Mouse (Mus musculus) liver, embryonic 11.5 days (tissue): ENCODE data around the gene Svs5. TPM values are rescaled to one million over a fixed set of nuclear protein-coding genes. Genes with fewer than 3 reads are reported as not detected.

Source experiments
- ATAC-seq: fragments of 200-750 bp; cut with Nextera tagmentation; replicated peaks from 2 replicates; pipeline ENCODE4 v1.8.0; 2017; ENCODE audit warnings: moderate number of reproducible peaks, mild to moderate bottlenecking, moderate TSS enrichment, moderate library complexity; ENCODE audit not compliant: low FRiP score
- DNase-seq: peaks from one replicate; pipeline ENCODE4 v3.0.0-alpha.2; 2017; ENCODE audit warnings: low spot score
- H3K27ac ChIP-seq: fragments of 300-500 bp; sonication (generic); 2 replicates; pipeline ENCODE4 v1.5.1; 2014; ENCODE audit warnings: mild to moderate bottlenecking, low read depth, low read length, control low read depth
- H3K27me3 ChIP-seq: fragments of 300-500 bp; sonication (generic); replicated peaks from 2 replicates; pipeline ENCODE4 v1.6.1; 2014; ENCODE audit warnings: low read length, mixed read lengths; ENCODE audit not compliant: control insufficient read depth, insufficient read depth
- H3K36me3 ChIP-seq: fragments of 300-500 bp; sonication (generic); 2 replicates; pipeline ENCODE4 v1.6.1; 2014; ENCODE audit warnings: mild to moderate bottlenecking, low read length, moderate library complexity, mixed read lengths; ENCODE audit not compliant: control insufficient read depth, insufficient read depth
- H3K4me1 ChIP-seq: fragments of 300-500 bp; sonication (generic); replicated peaks from 2 replicates; pipeline ENCODE4 v1.6.1; 2014; ENCODE audit warnings: low read length, mixed read lengths; ENCODE audit not compliant: control insufficient read depth, insufficient read depth
- H3K4me2 ChIP-seq: fragments of 300-500 bp; sonication (generic); 2 replicates; pipeline ENCODE4 v1.6.1; 2014; ENCODE audit warnings: mild to moderate bottlenecking, control low read depth, moderate library complexity
- H3K4me3 ChIP-seq: fragments of 300-500 bp; sonication (generic); 2 replicates; pipeline ENCODE4 v1.5.1; 2014; ENCODE audit warnings: low read depth, low read length, control low read depth
- H3K9ac ChIP-seq: fragments of 300-500 bp; sonication (generic); 2 replicates; pipeline ENCODE4 v1.6.1; 2014; ENCODE audit warnings: low read depth, low read length, control low read depth
- H3K9me3 ChIP-seq: fragments of 300-500 bp; sonication (generic); 2 replicates; pipeline ENCODE4 v1.6.1; 2016; ENCODE audit warnings: low read length, inconsistent platforms, mixed read lengths; ENCODE audit not compliant: control insufficient read depth
- WGBS: fragments of 180-500 bp; shearing (Covaris S2); extraction: QIAGEN DNeasy Blood & Tissue Kit; methylation state at CpG from one replicate; pipeline ENCODE4 v1.1.7; 2014; 5-methylcytosine and 5-hydroxymethylcytosine counted together
- polyA plus RNA-seq: library from polyadenylated mRNA; unstranded; fragments of >200 nt; fragmentation: Nextera tagmentation; extraction: Ambion mirVana; gene quantifications from 2 replicates; pipeline ENCODE4 v1.2.1, GENCODE M21; 2014

Gene Svs5
- polyA plus RNA-seq, 1 experiment from 2014 or later = not detected

DNA sequence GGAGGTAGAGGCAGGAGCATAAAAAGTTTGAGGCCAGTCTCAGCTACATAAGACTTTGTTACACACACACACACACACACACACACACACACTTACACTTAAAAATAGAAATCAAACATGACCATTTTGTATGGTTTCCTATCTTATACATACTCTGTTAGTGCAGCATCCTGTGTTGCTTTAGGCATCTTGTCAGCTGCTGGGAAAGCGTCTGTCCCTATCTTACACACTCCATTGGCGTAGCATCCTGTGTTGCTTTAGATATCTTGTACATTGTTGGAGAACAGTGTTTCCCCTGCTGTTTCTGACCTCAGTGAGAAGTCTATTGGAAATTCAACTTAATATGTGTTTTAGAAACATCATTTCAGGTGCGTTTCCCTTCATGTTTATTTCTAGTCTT is 20.2 kb downstream of the Svs5 start:
- Histone ChIP-seq H3K9ac (no peak overlapping the region), H3K9me3 (no peaks in the 10 kb centered on the region), H3K4me2 (no peak overlapping the region), H3K27me3 (no peaks in the 10 kb centered on the region), H3K4me3 (no peak overlapping the region), H3K27ac (no peak overlapping the region), H3K36me3 (no peaks in the 10 kb centered on the region), H3K4me1 (no peaks in the 10 kb centered on the region)
- DNase-seq (no peak), ATAC-seq (no peak)
- WGBS = 64% methylated on average over 3 of the region's 3 CpGs

- no peak for DNase-seq
- no peak overlapping the region for H3K4me3 ChIP-seq
These were observed 20.8 kb downstream of the Svs5 start for GRCm38 (mm10) chr2:164353356-164353755.

GRCm38 (mm10) chr2:164356177-164356967 is 23.8 kb downstream of the Svs5 start:
- Histone ChIP-seq H3K9me3 (no peaks in the 10 kb centered on the region), H3K27ac (no peak overlapping the region), H3K4me3 (no peak overlapping the region), H3K36me3 (no peaks in the 10 kb centered on the region), H3K27me3 (no peaks in the 10 kb centered on the region; the same call in none of the 2 replicates), H3K9ac (no peak overlapping the region), H3K4me2 (no peak overlapping the region), H3K4me1 (no peaks in the 10 kb centered on the region)
- ATAC-seq = no peak
- WGBS = 73% methylated on average over 11 of the region's 11 CpGs
- no peak for DNase-seq

More at GRCm38 (mm10) chr2:164353356-164353755, 20.8 kb downstream of the Svs5 start:
- H3K36me3 ChIP-seq = no peaks in the 10 kb centered on the region
- no peak overlapping the region for H3K4me2 ChIP-seq
- no peak for ATAC-seq
- no peaks in the 10 kb centered on the region for H3K9me3 ChIP-seq
- no peaks in the 10 kb centered on the region for H3K27me3 ChIP-seq
- no peak overlapping the region for H3K27ac ChIP-seq
- H3K9ac ChIP-seq = no peak overlapping the region
- 86% methylated on average over 11 of the region's 11 CpGs for WGBS
- H3K4me1 ChIP-seq = no peaks in the 10 kb centered on the region

GRCm38 (mm10) chr2:164358373-164358772 is 25.8 kb downstream of the Svs5 start:
- no peaks in the 10 kb centered on the region for H3K4me1 ChIP-seq
- no peak overlapping the region for H3K4me3 ChIP-seq
- H3K27me3 ChIP-seq = no peaks in the 10 kb centered on the region; the same call in none of the 2 replicates
- no peak overlapping the region for H3K4me2 ChIP-seq
- no peaks in the 10 kb centered on the region for H3K36me3 ChIP-seq
- WGBS = 80% methylated on average over 3 of the region's 3 CpGs
- ATAC-seq = no peak
- DNase-seq = peak; percentile 6
- no peaks in the 10 kb centered on the region for H3K9me3 ChIP-seq
- no peak overlapping the region for H3K27ac ChIP-seq
- no peak overlapping the region for H3K9ac ChIP-seq

DNA sequence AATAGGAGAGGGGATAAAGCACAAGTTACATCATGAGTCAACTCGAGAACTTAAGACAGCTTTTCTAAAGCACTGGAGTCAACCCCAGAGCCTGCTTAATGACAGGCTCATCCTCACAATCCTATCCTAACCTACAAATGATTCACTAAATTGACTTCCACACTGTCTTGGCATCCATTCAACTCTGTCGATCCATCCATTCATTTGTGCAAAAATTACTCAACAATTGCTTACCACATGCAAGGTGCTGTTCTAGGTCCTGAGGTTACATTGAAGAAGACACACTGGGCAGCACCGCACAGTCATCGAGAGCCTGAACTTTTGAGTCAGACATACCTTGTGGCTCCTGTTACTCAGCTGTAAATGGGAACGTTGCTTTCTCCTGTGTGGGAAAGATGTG is 26.5 kb downstream of the Svs5 start:
- no peak for DNase-seq
- Histone ChIP-seq H3K27ac (no peak overlapping the region), H3K36me3 (no peaks in the 10 kb centered on the region), H3K9ac (no peak overlapping the region), H3K27me3 (no peaks in the 10 kb centered on the region; the same call in none of the 2 replicates), H3K4me1 (no peaks in the 10 kb centered on the region), H3K9me3 (no peaks in the 10 kb centered on the region), H3K4me3 (no peak overlapping the region), H3K4me2 (no peak overlapping the region)
- WGBS = 76% methylated on average over 5 of the region's 5 CpGs
- no peak for ATAC-seq

DNA sequence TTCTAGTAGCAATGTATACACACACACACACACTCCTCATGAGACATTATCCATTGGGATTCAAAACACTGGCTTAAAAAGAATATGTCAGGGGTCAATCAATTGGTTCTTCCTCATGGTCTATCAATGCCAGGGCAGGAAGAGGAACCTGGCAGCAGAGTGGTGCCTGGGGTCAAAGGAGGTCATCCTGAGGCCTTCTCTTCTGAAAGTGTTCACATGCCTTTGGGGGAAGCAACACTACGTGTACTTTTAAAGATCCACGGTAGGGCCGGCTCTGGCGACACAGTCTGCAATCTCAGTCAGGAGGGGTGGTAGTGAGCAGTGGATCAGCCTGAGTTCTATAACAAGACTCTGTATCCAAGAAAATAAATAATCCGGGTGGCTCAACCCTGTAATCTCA is 27.1 kb downstream of the Svs5 start:
- no peak overlapping the region for H3K4me3 ChIP-seq
- no peak for ATAC-seq
- no peak overlapping the region for H3K4me2 ChIP-seq
- H3K9ac ChIP-seq = no peak overlapping the region
- no peaks in the 10 kb centered on the region for H3K9me3 ChIP-seq
- H3K36me3 ChIP-seq = no peaks in the 10 kb centered on the region
- H3K4me1 ChIP-seq = no peaks in the 10 kb centered on the region
- 61% methylated on average over 5 of the region's 5 CpGs for WGBS
- DNase-seq = peak; percentile 21
- no peak overlapping the region for H3K27ac ChIP-seq
- no peaks in the 10 kb centered on the region; the same call in none of the 2 replicates for H3K27me3 ChIP-seq

- Histone ChIP-seq H3K4me1 (no peaks in the 10 kb centered on the region), H3K4me3 (no peak overlapping the region), H3K27me3 (no peaks in the 10 kb centered on the region; the same call in none of the 2 replicates), H3K36me3 (no peaks in the 10 kb centered on the region), H3K9ac (no peak overlapping the region), H3K27ac (no peak overlapping the region), H3K9me3 (no peaks in the 10 kb centered on the region), H3K4me2 (no peak overlapping the region)
- DNase-seq = no peak
- WGBS = 27% methylated on average over 13 of the region's 13 CpGs
- ATAC-seq = no peak
These were observed 28.6 kb downstream of the Svs5 start for GRCm38 (mm10) chr2:164360974-164361657.

DNA sequence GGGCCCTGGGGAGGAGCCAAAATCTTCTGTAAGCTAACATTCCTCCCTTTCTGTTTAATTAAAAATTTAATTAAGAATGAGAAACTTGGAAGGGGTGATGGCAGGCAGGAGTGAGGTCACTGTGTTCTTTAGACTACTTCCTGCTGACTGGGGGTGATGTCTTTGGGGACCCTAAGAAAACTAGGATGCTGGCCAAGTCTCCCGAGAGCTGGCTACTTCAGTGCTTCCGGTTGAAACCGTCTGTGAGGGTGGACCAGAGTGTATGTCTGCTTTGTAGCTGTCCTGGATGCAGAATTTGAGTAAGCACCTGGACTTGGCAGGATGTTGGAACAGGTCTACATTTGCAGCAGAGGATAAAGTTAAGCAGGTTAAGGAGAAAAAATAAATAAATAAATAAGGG is 34.4 kb downstream of the Svs5 start:
- H3K36me3 ChIP-seq = no peaks in the 10 kb centered on the region
- DNase-seq (no peak), ATAC-seq (no peak)
- H3K4me2 ChIP-seq = no peak overlapping the region
- no peak overlapping the region for H3K9ac ChIP-seq
- no peaks in the 10 kb centered on the region for H3K9me3 ChIP-seq
- 78% methylated on average over 3 of the region's 3 CpGs for WGBS
- H3K27me3 ChIP-seq = no peaks in the 10 kb centered on the region
- H3K4me3 ChIP-seq = no peak overlapping the region
- no peak overlapping the region for H3K27ac ChIP-seq
- no peaks in the 10 kb centered on the region for H3K4me1 ChIP-seq
